Mouse (Mus musculus): ENCODE data around the gene Acta2.

DNA sequence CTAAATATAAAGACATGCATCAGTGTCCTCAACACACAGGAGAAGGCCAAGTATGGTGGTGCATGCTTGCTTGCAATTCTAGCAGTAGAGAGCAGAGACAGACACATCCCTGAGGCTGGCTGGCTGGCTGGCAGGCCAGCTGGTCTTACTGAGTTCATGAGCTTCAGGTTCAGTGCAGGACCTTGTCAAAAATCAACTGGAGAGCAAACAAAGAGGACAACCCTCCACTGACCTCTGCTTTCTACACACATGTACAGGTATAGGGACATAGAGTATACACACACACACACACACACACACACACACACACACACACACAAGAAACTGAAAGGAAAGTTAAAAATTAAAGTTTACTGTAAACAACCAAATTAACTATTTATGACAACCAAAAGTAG is 42.1 kb downstream of the Acta2 start:
- TF ChIP-seq POLR2A (IDR thresholded peaks at IDR 0.05; ENCODE audit: low read depth, low read length) = no peak
- no peak for TF ChIP-seq CTCF (IDR thresholded peaks at IDR 0.05; ENCODE audit: extremely low read depth, insufficient read length, insufficient replicate concordance, low read depth, low read length)
